Mouse (Mus musculus) embryo, embryonic 10 days (tissue): ENCODE data around the gene 3110009E18Rik.

Source experiments
- DNase-seq: peaks from one replicate; pipeline ENCODE4 v3.0.0-alpha.2; 2015; ENCODE audit warnings: low spot score

3110009E18Rik gene

GRCm38 (mm10) chr1:120196724-120197123, 75.7 kb downstream of the 3110009E18Rik start:
- DNase-seq = no peak

- DNase-seq = peak; percentile 85
These were observed 76.2 kb downstream of the 3110009E18Rik start for GRCm38 (mm10) chr1:120197189-120197588.

- DNase-seq = no peak
These were observed 77.2 kb downstream of the 3110009E18Rik start for GRCm38 (mm10) chr1:120198151-120198550.

- no peak for DNase-seq
These were observed 78.0 kb downstream of the 3110009E18Rik start for GRCm38 (mm10) chr1:120198942-120199341.

- no peak for DNase-seq
These were observed 81.6 kb downstream of the 3110009E18Rik start for GRCm38 (mm10) chr1:120202542-120202941.

- DNase-seq = no peak
These were observed 82.8 kb downstream of the 3110009E18Rik start for GRCm38 (mm10) chr1:120203836-120204235.

GRCm38 (mm10) chr1:120204834-120205233, 83.8 kb downstream of the 3110009E18Rik start:
- DNase-seq = no peak

- DNase-seq = no peak
These were observed 86.6 kb downstream of the 3110009E18Rik start for GRCm38 (mm10) chr1:120207568-120207967.

- DNase-seq = no peak
These were observed 87.7 kb downstream of the 3110009E18Rik start for GRCm38 (mm10) chr1:120208502-120209230.

- no peak for DNase-seq
These were observed 99.9 kb downstream of the 3110009E18Rik start for GRCm38 (mm10) chr1:120220841-120221240.

GRCm38 (mm10) chr1:120221285-120221684, 100.3 kb downstream of the 3110009E18Rik start:
- DNase-seq = no peak

- no peak for DNase-seq
These were observed 102.6 kb downstream of the 3110009E18Rik start for GRCm38 (mm10) chr1:120223613-120224012.

GRCm38 (mm10) chr1:120229723-120230471, 108.9 kb downstream of the 3110009E18Rik start:
- no peak for DNase-seq

- peak; percentile 74 for DNase-seq
These were observed 110.3 kb downstream of the 3110009E18Rik start for GRCm38 (mm10) chr1:120231334-120231733.

GRCm38 (mm10) chr1:120232170-120232569, 111.2 kb downstream of the 3110009E18Rik start:
- no peak for DNase-seq

- DNase-seq = no peak
These were observed 114.7 kb downstream of the 3110009E18Rik start for GRCm38 (mm10) chr1:120235631-120236215.

- DNase-seq = no peak
These were observed 115.4 kb downstream of the 3110009E18Rik start for GRCm38 (mm10) chr1:120236424-120236823.

- no peak for DNase-seq
These were observed 116.1 kb downstream of the 3110009E18Rik start for GRCm38 (mm10) chr1:120237068-120237467.
